Mouse (Mus musculus) liver, postnatal 0 days (tissue): ENCODE data around the gene Sh2b3. TPM values are rescaled to one million over a fixed set of nuclear protein-coding genes. Genes with fewer than 3 reads are reported as not detected.

Experiments
- ATAC-seq: fragments of 200-750 bp; cut with Nextera tagmentation; 2 replicates; pipeline ENCODE4 v1.8.0; 2017; ENCODE audit warnings: mild to moderate bottlenecking, moderate library complexity
- DNase-seq: peaks from one replicate; pipeline ENCODE4 v3.0.0-alpha.2; 2016
- H3K27ac ChIP-seq: fragments of 300-500 bp; sonication (generic); 2 replicates; pipeline ENCODE4 v1.5.1; 2014; ENCODE audit warnings: antibody characterized with exemption, moderate library complexity, mild to moderate bottlenecking, low read depth
- H3K27me3 ChIP-seq: fragments of 300-500 bp; sonication (generic); 2 replicates; pipeline ENCODE4 v1.6.1; 2014; ENCODE audit warnings: low read length, control low read depth, mixed read lengths; ENCODE audit not compliant: insufficient read depth
- H3K36me3 ChIP-seq: fragments of 300-500 bp; sonication (generic); replicated peaks from 2 replicates; pipeline ENCODE4 v1.6.1; 2014; ENCODE audit warnings: mild to moderate bottlenecking, control low read depth, low read length, moderate library complexity, mixed read lengths; ENCODE audit not compliant: insufficient read depth
- H3K4me1 ChIP-seq: fragments of 300-500 bp; sonication (generic); 2 replicates; pipeline ENCODE4 v1.6.1; 2014; ENCODE audit warnings: antibody characterized with exemption, mild to moderate bottlenecking, control low read depth; ENCODE audit not compliant: insufficient read depth
- H3K4me2 ChIP-seq: fragments of 300-500 bp; sonication (generic); 2 replicates; pipeline ENCODE4 v1.6.1; 2014; ENCODE audit warnings: low read depth, mild to moderate bottlenecking, low read length, moderate library complexity, mixed read lengths
- H3K4me3 ChIP-seq: fragments of 300-500 bp; sonication (generic); 2 replicates; pipeline ENCODE4 v1.5.1; 2014; ENCODE audit warnings: low read depth, low read length
- H3K9ac ChIP-seq: fragments of 300-500 bp; sonication (generic); replicated peaks from 2 replicates; pipeline ENCODE4 v1.6.1; 2014; ENCODE audit warnings: mild to moderate bottlenecking, moderate library complexity
- H3K9me3 ChIP-seq: fragments of 300-500 bp; sonication (generic); 2 replicates; pipeline ENCODE4 v1.6.1; 2016; ENCODE audit warnings: mild to moderate bottlenecking, control low read depth, low read length, mixed read lengths
- CTCF ChIP-seq: sonication (generic); IDR thresholded peaks from 2 replicates; pipeline ENCODE4 v1.5.1; 2016; ENCODE audit warnings: antibody characterized with exemption, low read depth
- EP300 ChIP-seq: IDR thresholded peaks from 2 replicates; pipeline ENCODE4 v1.6.1; 2016; ENCODE audit warnings: antibody characterized with exemption, low read depth, mild to moderate bottlenecking
- WGBS: fragments of 180-500 bp; shearing (Covaris S2); extraction: QIAGEN DNeasy Blood & Tissue Kit; methylation state at CpG from one replicate; pipeline ENCODE4 v1.1.7; 2014; ENCODE audit not compliant: insufficient replicate concordance; 5-methylcytosine and 5-hydroxymethylcytosine counted together
- polyA plus RNA-seq: library from polyadenylated mRNA; unstranded; fragments of >200 nt; fragmentation: Nextera tagmentation; extraction: Ambion mirVana; gene quantifications from 2 replicates; pipeline ENCODE4 v1.2.1, GENCODE M21; 2015

Sh2b3 gene
- polyA plus RNA-seq, 1 experiment from 2014 or later, result 9.0 TPM

DNA sequence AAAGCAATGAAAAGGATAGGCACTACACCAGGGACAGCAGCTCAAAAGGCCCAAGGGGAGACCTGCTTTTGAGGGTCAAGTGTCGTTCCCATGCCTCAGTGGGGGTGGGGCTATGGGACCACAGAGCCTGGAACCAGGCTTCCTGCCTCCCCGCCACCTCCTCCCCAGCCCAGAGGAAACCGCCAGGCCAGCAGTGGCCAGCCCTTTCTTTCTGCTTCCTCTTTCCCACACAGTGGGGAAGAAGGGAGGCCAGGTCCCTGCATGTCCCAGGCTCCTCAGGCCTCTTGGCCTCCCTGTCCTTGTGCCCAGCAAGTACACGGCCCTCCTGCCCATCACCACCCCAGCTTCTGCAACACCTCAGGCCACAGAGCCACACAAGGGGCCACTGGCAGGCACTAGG is 13.3 kb downstream of the Sh2b3 start:
- DNase-seq (peak; percentile 47), ATAC-seq (peak; percentile 24; the same call in 1 of the 2 replicates)
- H3K9ac ChIP-seq, result no peak overlapping the region; the same call in 1 of the 2 replicates
- H3K36me3 ChIP-seq, result peaks cover 56% of the 10 kb centered on the region
- TF ChIP-seq CTCF (no peak), EP300 (no peak)
- H3K4me1 ChIP-seq, result peaks cover 15% of the 10 kb centered on the region
- WGBS, result 41% methylated on average over 4 of the region's 4 CpGs
- 0 out of 2 replicates have a peak overlapping the region, but pooled peaks have one; percentile 20 for H3K4me2 ChIP-seq
- H3K27ac ChIP-seq, result no peak overlapping the region
- no peak overlapping the region for H3K4me3 ChIP-seq
- H3K9me3 ChIP-seq, result no peaks in the 10 kb centered on the region
- H3K27me3 ChIP-seq, result no peaks in the 10 kb centered on the region

DNA sequence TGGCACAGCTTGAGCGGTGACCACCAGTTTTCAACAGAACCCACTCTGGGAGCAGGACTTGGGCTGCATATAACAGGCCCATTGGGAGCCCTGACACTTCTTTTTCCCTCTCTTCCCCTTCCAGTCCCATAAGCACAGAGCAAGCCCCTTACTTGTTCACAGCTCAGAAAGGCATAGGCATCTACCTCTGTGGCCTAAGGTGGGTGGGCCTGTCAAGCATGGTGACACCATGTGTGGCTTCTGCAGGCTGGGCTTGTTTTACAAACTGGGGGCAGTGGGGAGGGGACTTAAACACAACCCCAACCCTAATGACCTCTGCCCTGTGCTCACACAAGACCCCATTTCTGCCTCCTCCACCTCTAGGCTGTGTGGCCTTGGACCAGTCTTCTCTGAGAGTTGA is 13.8 kb downstream of the Sh2b3 start:
- Histone ChIP-seq H3K27me3 (no peaks in the 10 kb centered on the region), H3K9ac (no peak overlapping the region; the same call in 1 of the 2 replicates), H3K4me1 (peaks cover 15% of the 10 kb centered on the region), H3K36me3 (peaks cover 58% of the 10 kb centered on the region), H3K27ac (no peak overlapping the region), H3K9me3 (no peaks in the 10 kb centered on the region), H3K4me3 (no peak overlapping the region), H3K4me2 (no peak overlapping the region)
- TF ChIP-seq CTCF (no peak), EP300 (no peak)
- DNase-seq (no peak), ATAC-seq (no peak)
- WGBS, result 100% methylated on average over 1 of the region's 1 CpGs

DNA sequence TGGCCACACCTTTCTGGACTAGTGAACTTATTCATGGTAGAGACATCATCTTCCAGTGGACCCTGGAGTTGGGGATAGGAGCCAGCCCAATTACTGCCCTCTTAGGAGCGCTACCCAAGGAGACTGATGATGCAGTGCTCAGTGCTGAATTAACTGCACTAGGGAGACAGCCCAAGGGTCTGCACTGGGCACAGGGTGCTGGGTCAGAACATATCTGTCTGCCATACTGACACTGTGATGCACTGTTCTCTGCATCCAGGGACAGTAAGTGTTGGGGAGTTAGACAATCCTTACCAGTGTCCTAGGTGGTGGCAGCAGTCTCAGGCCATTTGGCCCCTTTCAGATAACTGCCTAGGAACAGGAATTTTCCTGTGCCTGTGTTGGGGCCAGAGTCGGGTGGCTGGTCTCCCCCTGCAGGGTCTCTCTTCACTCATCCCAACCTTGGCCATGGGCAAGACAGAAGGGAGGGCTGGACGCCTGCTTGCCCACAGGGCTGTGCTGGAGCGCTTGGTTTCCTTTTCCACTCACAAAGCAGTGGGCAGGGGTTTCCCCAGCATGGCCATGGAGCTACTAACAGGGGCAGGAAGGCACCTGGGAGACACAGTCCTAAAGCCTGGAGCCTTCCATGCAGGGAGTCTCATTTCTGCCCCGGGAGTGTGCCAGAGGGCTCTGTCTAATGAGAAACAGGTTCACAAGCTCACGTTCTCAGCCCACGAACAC is 14.5 kb downstream of the Sh2b3 start:
- Histone ChIP-seq H3K36me3 (peaks cover 58% of the 10 kb centered on the region), H3K27ac (no peak overlapping the region), H3K9ac (no peak overlapping the region), H3K9me3 (no peaks in the 10 kb centered on the region), H3K27me3 (no peaks in the 10 kb centered on the region), H3K4me1 (peaks cover 12% of the 10 kb centered on the region; the same call in 1 of the 2 replicates), H3K4me2 (no peak overlapping the region), H3K4me3 (no peak overlapping the region)
- ATAC-seq, result no peak
- no peak for TF ChIP-seq EP300
- no peak for TF ChIP-seq CTCF
- WGBS, result 73% methylated on average over 7 of the region's 7 CpGs
- DNase-seq, result no peak

DNA sequence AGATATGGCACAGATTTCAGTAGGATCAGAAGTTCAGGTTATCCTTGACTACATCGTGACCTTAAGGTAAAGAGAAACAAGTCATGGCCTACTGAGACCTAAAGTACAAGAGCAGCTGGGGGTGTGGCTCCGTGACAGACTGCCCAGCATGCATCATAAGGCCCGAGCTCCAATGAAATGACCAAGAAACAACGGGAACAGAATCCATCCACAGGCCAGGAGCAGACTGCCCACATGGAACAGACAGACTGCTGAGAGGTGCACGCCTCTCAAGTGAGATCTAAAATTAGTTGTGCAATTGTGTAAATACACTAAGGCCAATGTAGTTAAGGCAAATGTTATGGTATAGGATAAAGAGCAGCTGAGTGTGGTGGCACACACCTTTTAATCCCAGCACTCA is 15.9 kb downstream of the Sh2b3 start:
- peaks cover 59% of the 10 kb centered on the region for H3K36me3 ChIP-seq
- TF ChIP-seq CTCF (no peak), EP300 (no peak)
- no peak overlapping the region for H3K4me3 ChIP-seq
- no peak for DNase-seq
- peak; percentile 34; the same call in 1 of the 2 replicates for ATAC-seq
- H3K9me3 ChIP-seq, result no peaks in the 10 kb centered on the region
- H3K4me1 ChIP-seq, result peaks cover 12% of the 10 kb centered on the region; the same call in 1 of the 2 replicates
- no peak overlapping the region for H3K4me2 ChIP-seq
- no peaks in the 10 kb centered on the region for H3K27me3 ChIP-seq
- WGBS, result 64% methylated on average over 5 of the region's 5 CpGs
- no peak overlapping the region for H3K27ac ChIP-seq
- H3K9ac ChIP-seq, result no peak overlapping the region

DNA sequence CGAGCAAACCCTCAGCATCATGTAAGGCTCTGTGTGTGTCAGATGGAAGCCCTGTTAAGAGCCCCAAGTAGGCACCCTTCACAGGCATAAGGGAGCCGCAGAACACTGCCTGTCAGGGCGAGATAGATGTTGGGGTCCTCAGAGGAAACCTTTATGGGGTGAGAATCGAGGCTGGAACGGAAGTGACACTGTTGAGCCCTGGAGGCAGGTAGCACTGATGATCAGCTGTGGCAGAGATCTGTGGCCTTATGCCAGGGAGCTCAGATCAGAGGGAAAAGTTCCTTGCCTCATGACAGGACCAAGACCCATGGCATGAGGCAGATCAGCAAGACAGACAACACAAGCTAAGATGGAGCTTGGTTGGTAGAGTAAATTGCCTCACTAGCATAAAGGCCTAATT is 16.3 kb downstream of the Sh2b3 start:
- WGBS, result 78% methylated on average over 5 of the region's 5 CpGs
- no peak for TF ChIP-seq CTCF
- no peak for TF ChIP-seq EP300
- Histone ChIP-seq H3K27ac (no peak overlapping the region), H3K4me1 (peaks cover 12% of the 10 kb centered on the region; the same call in 1 of the 2 replicates), H3K9me3 (no peaks in the 10 kb centered on the region), H3K36me3 (peaks cover 59% of the 10 kb centered on the region), H3K4me3 (no peak overlapping the region), H3K4me2 (no peak overlapping the region), H3K9ac (no peak overlapping the region), H3K27me3 (no peaks in the 10 kb centered on the region)
- no peak for ATAC-seq
- no peak for DNase-seq

DNA sequence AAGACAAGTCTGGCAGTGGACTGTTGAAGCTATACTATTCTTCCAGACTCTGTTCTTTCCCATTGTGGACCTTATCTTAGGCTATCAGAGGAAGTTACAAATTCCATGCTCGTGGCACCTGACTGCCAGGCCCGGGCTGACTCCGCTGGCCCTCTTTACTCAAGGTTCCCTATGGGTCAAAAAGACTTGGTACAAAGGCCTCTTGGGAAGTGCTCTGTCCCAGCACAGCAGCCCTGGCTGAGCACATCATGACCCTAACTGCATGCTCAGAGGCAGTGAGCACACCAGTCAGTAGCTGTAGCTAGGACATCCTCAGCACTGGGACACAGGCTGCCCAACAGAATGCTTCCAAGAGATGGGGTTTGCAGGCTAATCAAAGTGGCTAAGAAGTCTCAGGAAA is 16.8 kb downstream of the Sh2b3 start:
- H3K36me3 ChIP-seq, result peaks cover 64% of the 10 kb centered on the region
- H3K9ac ChIP-seq, result no peak overlapping the region
- ATAC-seq, result no peak

More for the DNA sequence above, 16.8 kb downstream of the Sh2b3 start:
- Histone ChIP-seq H3K4me3 (no peak overlapping the region), H3K27me3 (no peaks in the 10 kb centered on the region), H3K4me1 (peaks cover 12% of the 10 kb centered on the region; the same call in 1 of the 2 replicates), H3K9me3 (no peaks in the 10 kb centered on the region), H3K4me2 (no peak overlapping the region), H3K27ac (no peak overlapping the region)
- TF ChIP-seq EP300 (no peak), CTCF (no peak)
- 51% methylated on average over 3 of the region's 3 CpGs for WGBS
- no peak for DNase-seq
